Mouse (Mus musculus): ENCODE measurements around the gene Glyat.
"Not testable (repeated sequence)": the region's sequence is repeated elsewhere in the genome, so short reads cannot be mapped to it uniquely, and the experiment has no call there.

Gene Glyat

DNA sequence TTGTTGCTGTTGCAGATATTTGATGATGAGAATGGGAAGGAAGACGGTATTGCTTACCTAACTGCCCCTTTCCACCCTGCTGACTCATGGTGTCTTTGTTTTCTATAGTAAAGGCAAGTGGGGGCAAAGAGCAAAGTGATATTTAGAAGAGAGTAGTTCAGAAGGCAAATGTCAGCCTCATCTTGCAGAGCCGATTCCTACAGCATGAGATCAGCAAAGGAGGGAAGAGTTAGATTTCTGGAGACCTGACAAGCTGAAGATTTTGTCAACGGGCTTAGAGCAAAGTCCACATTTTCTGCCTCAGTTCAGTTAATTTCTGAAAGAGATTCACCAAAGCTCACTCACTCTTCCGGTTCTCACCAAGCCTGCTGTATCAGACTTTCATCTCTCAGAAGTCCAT, at the start of gene Glyat:
TSS of gene Glyat (plus strand) at position 133 of the 400 bp plus-strand sequence.
- peak; percentile 13 for DNase-seq

GRCm38 (mm10) chr19:12585310-12585709, 47.8 kb upstream of the Glyat start:
- DNase-seq, result no peak

GRCm38 (mm10) chr19:12591908-12592307, 41.2 kb upstream of the Glyat start:
- peak; percentile 77 for DNase-seq

DNA sequence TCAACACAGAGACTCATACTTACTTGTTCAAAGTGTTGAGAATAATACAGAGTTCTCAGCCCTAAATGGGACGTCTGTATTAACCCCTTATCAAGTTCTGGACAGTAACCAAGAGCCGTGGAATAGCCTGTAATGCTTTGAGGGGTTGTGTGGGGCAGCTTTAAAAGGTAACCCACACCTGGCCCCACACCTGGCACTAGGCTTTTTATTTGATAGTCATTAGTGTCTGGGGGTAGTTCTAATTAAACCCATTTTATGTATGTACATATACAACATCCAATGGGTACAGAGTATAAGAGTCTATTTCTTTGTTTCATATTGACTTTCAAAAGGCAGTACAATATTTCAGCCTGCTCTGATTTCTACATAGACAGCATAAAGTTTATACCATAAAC, 38.0 kb upstream of the Glyat start:
- DNase-seq, result no peak

- peak; percentile 82 for DNase-seq
Observed at GRCm38 (mm10) chr19:12595530-12596289, 37.4 kb upstream of the Glyat start.

- no peak for DNase-seq
Observed at GRCm38 (mm10) chr19:12596290-12597072, 36.6 kb upstream of the Glyat start.

- peak; percentile 50 for DNase-seq
Observed at GRCm38 (mm10) chr19:12597073-12597405, 36.1 kb upstream of the Glyat start.

GRCm38 (mm10) chr19:12598674-12599073, 34.4 kb upstream of the Glyat start:
- DNase-seq, result no peak

GRCm38 (mm10) chr19:12599674-12600073, 33.4 kb upstream of the Glyat start, which contains the start of gene Gm4952:
Gene Gm4952, plus strand, starts transcription at chr19:12599974.
- DNase-seq, result no peak

DNA sequence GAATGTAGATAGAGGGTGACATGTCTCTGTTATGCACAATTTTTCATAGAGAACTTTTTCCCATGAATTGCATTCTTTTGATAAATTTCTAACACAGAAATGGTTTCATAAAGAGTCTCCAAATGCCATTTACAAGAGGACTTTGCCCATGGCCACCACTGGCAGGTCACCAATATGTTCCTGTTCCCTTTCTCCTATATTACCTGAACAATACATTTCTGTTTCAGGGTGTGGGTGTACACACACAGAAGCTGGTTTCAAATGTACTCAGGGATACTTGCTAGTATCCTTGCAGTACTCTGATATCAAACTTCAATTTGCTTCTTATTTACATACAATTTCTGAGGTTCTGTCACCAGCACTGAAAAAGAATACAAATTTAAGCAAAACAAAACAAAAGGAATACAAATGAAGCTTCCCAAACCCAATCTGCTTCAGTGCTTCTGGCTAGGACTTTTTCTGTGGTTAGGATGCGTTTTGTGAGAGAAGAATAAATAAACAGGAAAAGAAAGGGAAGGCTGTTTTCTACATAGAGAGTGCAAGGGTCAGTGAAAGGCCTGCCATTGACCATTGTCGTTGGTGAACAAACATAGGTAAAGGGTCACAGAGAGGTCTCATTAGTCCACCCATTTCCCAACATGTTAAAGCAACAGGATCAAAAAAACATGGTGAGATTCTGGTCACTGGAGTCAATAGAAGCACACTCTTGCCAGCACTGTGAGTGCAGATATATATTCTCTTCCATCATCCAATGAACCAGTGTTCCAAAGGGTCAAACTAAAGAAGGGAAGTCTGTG, 32.2 kb upstream of the Glyat start:
- no peak for DNase-seq

DNA sequence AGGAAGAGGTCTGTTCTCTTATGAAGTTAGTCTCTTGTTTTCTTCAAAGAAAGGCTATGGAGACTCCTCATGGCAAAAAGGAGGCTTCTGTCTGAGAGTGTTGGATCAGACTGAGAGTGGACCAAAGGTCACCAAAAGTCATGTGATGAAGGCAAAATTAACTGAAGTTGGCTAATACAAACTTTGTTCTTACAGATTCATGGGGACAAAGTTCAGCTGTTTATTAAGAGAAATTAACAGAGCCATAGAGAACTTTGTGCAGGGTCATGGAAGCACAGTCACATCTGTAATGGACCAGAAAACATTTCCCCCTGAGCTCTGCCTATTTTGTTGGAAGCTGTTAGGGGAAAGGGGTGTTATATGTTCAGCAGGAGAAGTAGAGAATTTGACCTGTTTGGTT, 24.8 kb upstream of the Glyat start:
- peak; percentile 39 for DNase-seq

DNA sequence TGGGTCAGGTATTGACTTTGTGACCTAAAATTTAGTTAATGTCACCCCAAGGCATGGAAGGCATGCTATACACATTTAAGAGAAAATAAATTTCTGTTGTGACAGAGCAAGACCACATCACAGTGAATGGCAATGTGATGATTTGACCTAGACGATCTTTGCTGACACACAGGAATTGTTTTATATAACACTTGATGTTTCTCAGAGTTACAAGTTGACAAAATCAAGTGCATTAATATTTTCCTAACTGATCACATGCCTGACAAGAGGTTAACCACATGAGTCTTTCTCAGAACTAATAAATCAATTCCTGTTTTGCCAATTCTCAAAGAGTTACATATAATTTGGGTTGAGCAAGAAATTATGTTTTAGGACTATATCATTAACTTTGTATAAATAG, 19.5 kb upstream of the Glyat start:
- DNase-seq, result no peak

GRCm38 (mm10) chr19:12634259-12634658, 1.2 kb downstream of the Glyat start:
- no peak for DNase-seq

- no peak for DNase-seq
Observed at GRCm38 (mm10) chr19:12634963-12635362, 1.9 kb downstream of the Glyat start.

DNA sequence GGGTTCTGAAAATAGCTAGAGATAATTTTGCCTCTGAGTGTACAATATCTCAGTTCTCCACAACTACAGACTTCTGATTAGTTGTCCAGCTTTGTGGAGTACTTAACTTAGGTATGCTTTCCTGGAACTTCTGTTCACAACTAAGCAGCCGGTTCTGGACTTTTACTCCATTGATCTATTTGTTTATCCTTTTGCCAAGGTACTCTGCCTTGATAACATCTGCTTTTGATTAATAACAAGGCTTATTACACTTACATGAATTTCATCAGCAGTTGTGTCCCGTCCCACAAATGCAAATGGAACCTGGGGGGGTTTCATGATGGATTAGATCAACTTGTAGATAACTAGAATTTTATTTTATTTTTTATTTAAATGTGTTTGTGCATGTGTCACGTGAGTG, 3.8 kb downstream of the Glyat start:
- DNase-seq, result no peak

GRCm38 (mm10) chr19:12638049-12638448, 4.9 kb downstream of the Glyat start:
- no peak for DNase-seq

DNA sequence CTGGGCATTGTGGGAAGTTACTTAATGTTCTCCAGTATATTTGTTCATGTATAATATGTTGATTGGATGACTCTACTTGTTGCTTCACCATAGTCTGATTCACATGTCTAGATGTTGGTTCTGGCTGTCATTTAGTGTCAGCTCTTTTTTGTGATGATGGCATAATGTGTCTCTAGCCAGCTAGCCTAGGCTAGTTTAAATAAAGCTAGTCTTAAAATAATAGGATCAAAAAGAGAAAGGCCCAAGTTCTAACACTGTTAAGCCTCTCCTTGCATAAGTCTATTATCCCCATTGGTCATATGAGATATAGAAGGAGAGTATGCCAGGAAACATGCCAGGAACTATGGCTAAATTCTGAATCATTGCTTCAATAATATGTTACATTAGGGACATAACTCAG, 16.4 kb downstream of the Glyat start:
- DNase-seq, result no peak

GRCm38 (mm10) chr19:12666156-12666555, 33.0 kb downstream of the Glyat start:
- DNase-seq, result no peak

DNA sequence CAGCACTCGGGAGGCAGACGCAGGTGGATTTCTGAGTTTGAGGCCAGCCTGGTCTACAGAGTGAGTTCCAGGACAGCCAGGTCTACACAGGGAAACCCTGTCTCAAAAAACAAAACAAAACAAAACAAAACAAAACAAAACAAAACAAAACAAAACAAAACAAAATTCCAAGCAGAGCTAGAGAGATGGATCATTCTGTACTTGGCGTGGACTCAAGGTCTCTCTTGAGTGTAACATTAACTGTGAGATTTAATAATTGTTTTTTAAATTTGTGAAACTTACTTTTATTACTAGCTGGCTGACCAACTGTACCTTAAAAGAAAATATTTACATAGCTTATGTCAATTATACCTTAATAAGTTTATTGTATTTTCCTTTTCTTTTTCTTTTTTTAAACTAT, 35.5 kb downstream of the Glyat start:
- DNase-seq, result not testable (repeated sequence)

- DNase-seq, result no peak
Observed at GRCm38 (mm10) chr19:12670139-12670538, 37.0 kb downstream of the Glyat start, which contains the start of gene Olfr1442. Gene Olfr1442, plus strand, starts transcription at chr19:12670439.

GRCm38 (mm10) chr19:12671051-12671450, 37.9 kb downstream of the Glyat start:
- DNase-seq, result no peak

GRCm38 (mm10) chr19:12677812-12678211, 44.7 kb downstream of the Glyat start, which contains the start of gene Olfr1443:
Gene Olfr1443, plus strand, starts transcription at chr19:12678112.
- no peak for DNase-seq

GRCm38 (mm10) chr19:12684638-12685037, 51.5 kb downstream of the Glyat start:
- no peak for DNase-seq

All from kidney, postnatal 10 days (tissue).